Mouse (Mus musculus) megakaryocyte, embryonic 14.5 days (primary cell): ENCODE measurements around the gene Gm9745.
"Not testable (repeated sequence)": the region's sequence is repeated elsewhere in the genome, so short reads cannot be mapped to it uniquely, and the experiment has no call there.

Source experiments
- FLI1 ChIP-seq: IDR thresholded peaks from 2 replicates; pipeline ENCODE4 v1.6.1; 2012; ENCODE audit warnings: low read length, inconsistent platforms, mixed read lengths
- GATA1 ChIP-seq: IDR thresholded peaks from 3 replicates; pipeline ENCODE4 v1.6.1; 2012; ENCODE audit warnings: mixed read lengths, low read length, inconsistent platforms, borderline replicate concordance

GRCm38 (mm10) chr13:8941110-8941509, 6.9 kb downstream of the Gm9745 start:
- not testable (repeated sequence) for TF ChIP-seq GATA1, FLI1
